In the genomic region with DNA sequence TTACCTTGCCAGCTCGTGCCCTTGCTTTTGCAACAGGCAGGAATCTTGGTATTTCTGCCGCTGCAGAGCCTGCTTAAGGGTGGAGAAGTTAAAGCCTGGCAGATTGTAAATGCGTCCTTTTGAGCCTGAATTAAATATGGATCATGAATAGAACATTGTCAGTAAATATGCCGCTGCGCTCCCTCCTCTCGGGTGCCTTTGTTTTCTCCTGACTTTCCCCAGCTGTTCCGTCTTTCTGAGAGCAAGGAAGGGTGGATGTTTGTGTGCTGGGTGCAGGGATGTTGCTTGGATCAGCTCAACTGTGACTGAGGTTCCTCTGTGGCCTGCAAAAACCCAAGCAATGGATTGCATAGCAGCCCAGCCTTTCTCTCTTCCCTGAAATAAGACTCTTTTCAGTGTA, we compare ENCODE assay signal across 19 mouse cellular contexts. TPM values are rescaled to one million over a fixed set of nuclear protein-coding genes. Genes with fewer than 3 reads are reported as not detected.
DNase-seq lines count a peak whose midpoint lies in the region; ATAC-seq and TF ChIP-seq lines count a peak whose summit lies in the region.
"Had no signal": no experiment of that assay in that cellular context is flagged by ENCODE, and none has a peak within 500 bp of the region (broad histone marks: within the 10 kb centered on the region; RNA-seq: fewer than 3 reads in every experiment).

No protein-coding gene starts in this region.

- peak; percentile 67 for ATAC-seq in frontal cortex, adult (ENCODE audit: low TSS enrichment)
- ATAC-seq in intestine, embryonic 15.5 days, result peak; percentile 53
- ATAC-seq: hindbrain, embryonic 16.5 days; liver, postnatal 0 days had no signal

- H3K27ac ChIP-seq in layer of hippocampus, adult 2 months, result 0 out of 2 replicates have a peak overlapping the region, but pooled peaks have one; percentile 28
- H3K27ac ChIP-seq in intestine, embryonic 15.5 days, result peak overlapping the region; percentile 3; the same call in 1 of the 2 replicates
- H3K27ac ChIP-seq: heart, embryonic 13.5 days had no signal

- 32% methylated on average over 7 of the region's 7 CpGs for WGBS in intestine, embryonic 15.5 days

- no peaks in the 10 kb centered on the region for H3K9me3 ChIP-seq in intestine, embryonic 15.5 days

- TF ChIP-seq CTCF in layer of hippocampus, adult 2 months (conservative IDR thresholded peaks at IDR 0.05), result no peak
- no peak for TF ChIP-seq CTCF in brain, embryonic 14.5 days (IDR thresholded peaks at IDR 0.05; ENCODE audit: borderline replicate concordance, extremely low read depth, insufficient read depth, insufficient read length)

- DNase-seq in frontal cortex, adult 2 months (ENCODE audit: extremely low spot score in 1 of 2, low spot score in 1 of 2), result no peak
- DNase-seq in layer of hippocampus, adult 2 months (ENCODE audit: low spot score in 2 of 2), result no peak
- DNase-seq in layer of hippocampus, postnatal 14 days (ENCODE audit: low spot score in 2 of 2), result no peak
- DNase-seq in brain, embryonic 14.5 days (ENCODE audit: low read depth), result peak; percentile 38
- no peak for DNase-seq in heart, adult 9 months (ENCODE audit: low spot score in 2 of 2)
- DNase-seq in cerebellum, adult 9-10 months, result no peak
- DNase-seq: adrenal gland, postnatal 36 days; B cell, adult 2 months; cerebellum, adult 2 months; kidney, adult 8-10 months; liver; liver, postnatal 0 days; right cerebral cortex, postnatal 4 days; thymus, postnatal 36 days had no signal

- no peaks in the 10 kb centered on the region for H3K36me3 ChIP-seq in intestine, embryonic 15.5 days
- H3K36me3 ChIP-seq: heart, embryonic 13.5 days had no signal

- H3K4me1 ChIP-seq in intestine, embryonic 15.5 days (replicated peaks), result no peaks in the 10 kb centered on the region; the same call in 1 of the 2 replicates

- no peaks in the 10 kb centered on the region for H3K27me3 ChIP-seq in intestine, embryonic 15.5 days (replicated peaks)
- H3K27me3 ChIP-seq: heart, embryonic 13.5 days; megakaryocyte, embryonic 14.5 days had no signal

- H3K9ac ChIP-seq in intestine, embryonic 15.5 days, result no peak overlapping the region
- H3K9ac ChIP-seq: heart, embryonic 13.5 days; liver, postnatal 0 days had no signal

- no peak overlapping the region for H3K4me3 ChIP-seq in layer of hippocampus, adult 2 months
- no peak overlapping the region for H3K4me3 ChIP-seq in intestine, embryonic 15.5 days (replicated peaks)
- H3K4me3 ChIP-seq: heart, embryonic 13.5 days; megakaryocyte, embryonic 14.5 days had no signal

- no peak overlapping the region for H3K4me2 ChIP-seq in intestine, embryonic 15.5 days (replicated peaks)
- H3K4me2 ChIP-seq: heart, embryonic 13.5 days had no signal

- TF ChIP-seq POLR2A in brain, embryonic 14.5 days (IDR thresholded peaks at IDR 0.05; ENCODE audit: borderline replicate concordance, extremely low read depth, insufficient read depth, insufficient read length, poor library complexity, severe bottlenecking), result no peak

RNA-seq across cellular contexts. Expression of a gene that starts 44.3 kb away (rescaled TPM):
- polyA plus RNA-seq in frontal cortex, adult 2 months (2012; rRNA removed), result 92.1 and 98.2 TPM in 2 replicates
- total RNA-seq in layer of hippocampus, adult 2 months (2021), result 100 to 1,000 TPM in 1 of 2 experiments, 10 to 100 TPM in 1; 96.1 to 101 TPM
- 10 to 100 TPM; 89.7 to 94.5 TPM for total RNA-seq in layer of hippocampus, postnatal 14 days (2021)
- polyA plus RNA-seq in brain, embryonic 14.5 days (2012; rRNA removed), result 168 and 172 TPM in 2 replicates
- 138 and 146 TPM in 2 replicates for polyA plus RNA-seq in intestine, embryonic 15.5 days (2015; fragmentation: Nextera tagmentation; extraction: Ambion mirVana)
